Mouse (Mus musculus) T-helper 1 cell (primary cell): ENCODE results near the gene Apol6.

Experiments
- in situ Hi-C: fragments of 300-600 bp; cut with MboI, MseI; formaldehyde crosslinking; loops from one replicate; pipeline ENCODE4 v1.15.1; 2025; ENCODE audit warnings: high pct_unique_total_duplicates

Gene Apol6

GRCm38 (mm10) chr15:77044597-77045320 is at the start of gene Apol6:
TSS of gene Apol6 (plus strand) at chr15:77044729.
- in situ Hi-C loops = no loop called here

- in situ Hi-C loops = no loop called here
Observed at GRCm38 (mm10) chr15:76998048-76998447, 46.5 kb upstream of the Apol6 start.

- in situ Hi-C loops = no loop called here
Observed at GRCm38 (mm10) chr15:76998878-76999588, 45.5 kb upstream of the Apol6 start.

- in situ Hi-C loops = loop anchor here (25.0 kb wide), 1 partner anchor 1009 kb away; no protein-coding TSS in a partner anchor
Observed at GRCm38 (mm10) chr15:77003173-77003867, 41.2 kb upstream of the Apol6 start.

GRCm38 (mm10) chr15:77003868-77004215 is 40.7 kb upstream of the Apol6 start:
- in situ Hi-C loops = loop anchor here (25.0 kb wide), 1 partner anchor 1008 kb away; no protein-coding TSS in a partner anchor

- in situ Hi-C loops = loop anchor here (25.0 kb wide), 1 partner anchor 1003 kb away; no protein-coding TSS in a partner anchor
Observed at GRCm38 (mm10) chr15:77008851-77009250, 35.7 kb upstream of the Apol6 start.

- in situ Hi-C loops = loop anchor here (25.0 kb wide), 1 partner anchor 999 kb away; no protein-coding TSS in a partner anchor
Observed at GRCm38 (mm10) chr15:77013753-77014241, 30.7 kb upstream of the Apol6 start.

GRCm38 (mm10) chr15:77014431-77014830 is 30.1 kb upstream of the Apol6 start:
- in situ Hi-C loops = loop anchor here (25.0 kb wide), 1 partner anchor 998 kb away; no protein-coding TSS in a partner anchor

- in situ Hi-C loops = loop anchor here (25.0 kb wide), 1 partner anchor 997 kb away; no protein-coding TSS in a partner anchor
Observed at GRCm38 (mm10) chr15:77014985-77015384, 29.5 kb upstream of the Apol6 start.

GRCm38 (mm10) chr15:77016509-77016908 is 28.0 kb upstream of the Apol6 start:
- in situ Hi-C loops = loop anchor here (25.0 kb wide), 1 partner anchor 996 kb away; no protein-coding TSS in a partner anchor

- in situ Hi-C loops = loop anchor here (25.0 kb wide), 1 partner anchor 994 kb away; no protein-coding TSS in a partner anchor
Observed at GRCm38 (mm10) chr15:77017897-77018296, 26.6 kb upstream of the Apol6 start.

- in situ Hi-C loops = loop anchor here (25.0 kb wide), 1 partner anchor 993 kb away; no protein-coding TSS in a partner anchor
Observed at GRCm38 (mm10) chr15:77018740-77019340, 25.7 kb upstream of the Apol6 start.

GRCm38 (mm10) chr15:77019533-77019932 is 25.0 kb upstream of the Apol6 start:
- in situ Hi-C loops = loop anchor here (25.0 kb wide), 1 partner anchor 993 kb away; no protein-coding TSS in a partner anchor

GRCm38 (mm10) chr15:77020136-77020535 is 24.4 kb upstream of the Apol6 start:
- in situ Hi-C loops = loop anchor here (25.0 kb wide), 1 partner anchor 992 kb away; no protein-coding TSS in a partner anchor

GRCm38 (mm10) chr15:77021056-77021455 is 23.5 kb upstream of the Apol6 start:
- in situ Hi-C loops = loop anchor here (25.0 kb wide), 1 partner anchor 991 kb away; no protein-coding TSS in a partner anchor

GRCm38 (mm10) chr15:77021851-77022250 is 22.7 kb upstream of the Apol6 start:
- in situ Hi-C loops = loop anchor here (25.0 kb wide), 1 partner anchor 990 kb away; no protein-coding TSS in a partner anchor

- in situ Hi-C loops = loop anchor here (25.0 kb wide), 1 partner anchor 990 kb away; no protein-coding TSS in a partner anchor
Observed at GRCm38 (mm10) chr15:77022401-77022957, 22.1 kb upstream of the Apol6 start.

- in situ Hi-C loops = no loop called here
Observed at GRCm38 (mm10) chr15:77025884-77026583, 18.5 kb upstream of the Apol6 start.

- in situ Hi-C loops = no loop called here
Observed at GRCm38 (mm10) chr15:77027117-77027516, 17.4 kb upstream of the Apol6 start.

- in situ Hi-C loops = no loop called here
Observed at GRCm38 (mm10) chr15:77027675-77028074, 16.9 kb upstream of the Apol6 start.
